Mouse (Mus musculus) MN1 (cell line): ENCODE data around the gene Mkln1.
A peak's percentile ranks its signal among the peaks of the same experiment; 100 is the strongest.

Experiments
- DNase-seq: peaks from one replicate; pipeline ENCODE4 v3.0.0-alpha.2; 2016; ENCODE audit warnings: low spot score

Gene Mkln1

GRCm38 (mm10) chr6:31399206-31399549 lies 643 bp downstream of the Mkln1 start:
- DNase-seq = no peak

GRCm38 (mm10) chr6:31399566-31399965 lies 1.0 kb downstream of the Mkln1 start:
- peak; percentile 48 for DNase-seq

DNA sequence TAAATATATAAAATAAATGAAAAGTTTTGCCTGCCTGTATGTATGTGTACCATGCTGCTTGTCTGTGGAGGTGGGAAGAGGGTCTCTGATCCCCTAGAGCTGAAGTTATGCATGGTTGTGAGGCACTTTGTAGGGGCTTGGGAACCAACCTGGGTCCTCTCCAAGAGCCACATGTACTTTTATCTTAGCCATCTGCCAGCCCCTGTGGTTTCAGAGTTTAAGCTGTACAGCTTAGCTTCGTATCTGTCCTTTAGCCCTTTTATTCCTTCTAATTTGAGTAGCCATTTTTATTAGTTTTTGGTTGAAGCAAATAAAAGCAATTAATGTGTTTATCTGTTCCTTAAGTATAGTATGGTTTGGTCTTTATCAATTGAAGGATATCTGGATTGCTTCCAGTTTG lies 12.5 kb downstream of the Mkln1 start:
- no peak for DNase-seq

DNA sequence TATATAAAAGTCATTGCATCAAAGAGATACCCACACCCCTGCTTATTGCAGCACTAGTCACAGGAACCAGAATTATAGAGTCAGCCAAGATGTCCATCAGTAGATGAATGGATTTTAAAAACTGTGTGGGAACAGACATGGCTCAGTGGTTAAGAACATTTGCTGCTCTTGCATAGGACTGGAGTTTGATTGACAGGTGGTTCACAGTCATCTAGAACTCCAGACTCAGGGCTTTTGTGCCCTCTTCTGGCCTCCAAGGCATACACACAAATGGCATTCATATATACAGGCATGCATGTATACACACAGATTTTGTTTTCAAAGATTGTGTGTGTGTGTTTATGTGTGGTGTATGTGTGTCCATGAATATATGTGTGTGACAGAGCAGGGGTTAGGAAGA lies 14.0 kb downstream of the Mkln1 start:
- DNase-seq = peak; percentile 43

DNA sequence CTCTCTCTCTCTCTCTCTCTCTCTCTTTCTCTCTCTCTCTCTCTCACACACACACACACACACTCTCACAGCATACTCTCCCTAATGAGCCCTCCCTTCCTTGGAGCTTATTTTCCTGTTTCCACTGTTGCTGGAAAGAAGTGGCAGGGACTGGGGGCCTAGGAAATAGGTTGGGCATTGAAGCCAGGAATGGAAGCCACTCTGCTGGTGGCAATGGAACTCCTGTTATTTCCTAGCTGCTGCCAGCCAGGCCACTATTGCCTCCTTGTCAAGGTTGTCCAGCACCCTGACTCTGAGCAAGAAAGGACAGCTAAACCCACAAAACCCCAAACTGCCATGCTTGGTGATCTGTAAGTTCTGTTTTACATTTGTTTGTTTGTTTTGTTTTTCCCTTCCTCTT lies 15.0 kb downstream of the Mkln1 start:
- DNase-seq = no peak

- no peak for DNase-seq
Observed at GRCm38 (mm10) chr6:31414303-31414702, 15.8 kb downstream of the Mkln1 start.

- DNase-seq = no peak
Observed at GRCm38 (mm10) chr6:31425428-31425827, 26.9 kb downstream of the Mkln1 start.

- no peak for DNase-seq
Observed at GRCm38 (mm10) chr6:31437264-31437663, 38.7 kb downstream of the Mkln1 start.

- no peak for DNase-seq
Observed at GRCm38 (mm10) chr6:31445258-31445657, 46.7 kb downstream of the Mkln1 start.

- DNase-seq = peak; percentile 39
Observed at GRCm38 (mm10) chr6:31453735-31454134, 55.2 kb downstream of the Mkln1 start.

DNA sequence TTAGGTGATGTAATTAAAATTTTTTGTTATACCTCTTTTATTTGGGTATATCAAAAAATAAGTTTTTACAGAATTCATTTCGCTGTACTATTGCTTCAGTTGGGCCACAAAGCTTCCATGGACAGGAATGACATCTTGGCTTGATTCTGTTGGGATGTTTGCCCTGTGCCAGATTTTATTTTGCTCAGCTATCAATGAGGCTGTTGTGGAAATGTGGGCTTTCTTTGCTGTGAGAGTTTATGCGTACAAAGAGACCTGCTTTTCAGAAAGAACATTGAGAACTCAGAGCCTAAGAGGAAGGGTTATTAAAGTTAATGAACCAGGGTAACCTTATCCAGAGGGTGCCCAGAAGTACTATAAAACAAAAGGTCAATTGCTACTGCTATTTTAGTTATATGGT lies 56.8 kb downstream of the Mkln1 start:
- DNase-seq = no peak

DNA sequence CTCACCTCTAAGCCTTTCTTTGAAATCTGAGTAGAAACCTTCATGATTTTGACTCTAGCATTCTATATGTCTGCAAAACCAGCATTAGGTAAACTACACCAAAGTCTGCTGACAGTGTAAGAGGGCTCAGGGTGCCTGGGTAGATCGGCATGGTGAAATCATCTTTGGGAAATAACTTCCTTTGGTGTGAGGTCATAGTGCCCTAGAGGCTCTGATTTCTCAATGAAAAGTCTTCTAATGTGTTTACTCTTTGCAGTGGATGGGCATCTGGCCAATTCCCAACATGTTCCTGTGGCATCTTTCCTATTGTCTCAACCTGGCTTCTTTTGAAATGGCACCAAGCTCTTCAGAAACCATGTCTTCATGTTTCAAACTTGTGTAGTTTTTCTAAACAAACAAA lies 58.5 kb downstream of the Mkln1 start:
- no peak for DNase-seq

- no peak for DNase-seq
Observed at GRCm38 (mm10) chr6:31469431-31469830, 70.9 kb downstream of the Mkln1 start.

- no peak for DNase-seq
Observed at GRCm38 (mm10) chr6:31478221-31478620, 79.7 kb downstream of the Mkln1 start.

DNA sequence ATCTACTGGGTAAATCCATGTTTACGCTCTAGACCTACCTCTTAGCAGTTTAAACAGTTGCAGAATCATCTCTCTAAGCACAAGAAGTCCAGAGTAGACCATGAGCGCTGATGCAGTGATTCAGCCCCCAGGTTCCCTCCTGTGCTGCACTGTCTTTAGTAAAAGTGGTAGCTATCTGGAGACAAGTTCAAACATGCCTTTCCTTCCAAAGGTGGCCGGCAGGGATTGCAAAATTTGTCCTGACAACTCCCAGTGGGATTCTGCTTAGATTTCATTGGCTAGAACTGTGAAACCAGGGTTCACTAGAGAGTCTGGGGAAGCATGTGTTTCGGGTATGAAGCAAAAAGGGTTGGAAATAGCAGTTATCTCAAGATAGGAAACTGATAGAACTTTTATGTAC lies 81.5 kb downstream of the Mkln1 start:
- DNase-seq = no peak

GRCm38 (mm10) chr6:31486601-31487000 lies 88.1 kb downstream of the Mkln1 start:
- no peak for DNase-seq

DNA sequence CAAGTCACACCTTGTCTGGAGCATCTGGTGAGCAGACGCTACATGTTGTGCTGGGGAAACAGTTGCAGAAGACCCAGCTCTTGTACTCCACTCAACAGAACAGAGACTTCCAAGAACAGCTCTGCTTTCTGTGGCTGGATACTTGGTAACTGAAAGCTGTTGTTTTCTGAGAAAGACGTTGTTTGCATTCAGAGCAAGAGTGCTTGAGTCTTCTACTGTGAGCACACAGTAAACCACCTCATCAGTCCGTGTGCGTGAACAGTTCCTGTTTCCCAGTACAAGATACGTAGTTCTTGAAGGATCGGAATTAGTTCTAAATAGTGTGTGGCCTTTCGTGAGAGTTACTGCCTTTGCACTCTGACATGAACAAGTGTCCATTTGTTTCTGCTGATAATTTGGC lies 91.4 kb downstream of the Mkln1 start:
- no peak for DNase-seq

DNA sequence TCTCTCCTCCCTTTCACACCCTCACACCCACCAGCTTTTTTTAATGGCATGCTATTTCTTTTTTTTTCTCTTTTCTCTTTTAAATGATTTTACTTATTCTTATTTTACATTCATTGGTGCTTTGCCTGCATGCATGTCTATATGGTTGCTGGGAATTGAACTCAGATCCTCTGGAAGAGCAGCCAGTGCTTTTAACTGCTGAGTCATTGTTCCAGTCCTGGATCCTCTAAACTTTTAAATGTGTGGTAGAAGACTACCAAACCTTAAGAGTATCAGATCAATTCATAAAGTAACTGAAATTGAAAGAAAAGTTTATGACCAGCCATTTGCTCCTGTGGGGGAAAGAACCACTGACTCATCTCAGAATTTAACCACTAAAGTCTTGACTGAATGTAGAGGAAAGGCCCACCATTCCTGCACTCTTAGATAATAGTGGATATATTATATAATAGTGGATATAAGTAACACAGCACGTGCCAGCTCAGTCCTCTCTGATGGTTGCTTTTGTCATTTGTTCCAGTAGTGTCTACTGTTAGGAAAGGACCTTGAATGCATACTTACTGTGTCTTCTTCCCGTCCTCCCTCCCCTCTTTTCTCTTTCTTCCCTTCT lies 96.7 kb downstream of the Mkln1 start:
- no peak for DNase-seq

DNA sequence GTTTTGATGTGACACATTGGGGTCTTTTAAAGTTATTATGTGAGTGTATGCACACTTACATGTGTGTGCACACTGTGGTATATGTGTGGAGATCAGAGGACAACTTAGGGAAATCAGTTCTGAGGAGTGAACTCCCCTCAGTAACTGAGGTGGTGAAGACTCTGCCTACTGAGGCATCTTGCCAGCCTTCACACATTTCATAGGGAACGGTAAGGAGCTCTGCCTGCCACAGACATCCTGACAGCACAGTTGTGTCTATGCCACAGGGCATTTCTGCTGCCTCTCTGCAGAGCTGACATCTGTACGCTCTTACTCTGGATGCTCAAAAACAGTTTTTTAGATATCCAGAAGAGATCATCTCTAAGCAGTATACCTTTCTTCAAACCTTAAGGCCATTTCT lies 97.7 kb downstream of the Mkln1 start:
- no peak for DNase-seq

GRCm38 (mm10) chr6:31499836-31500235 lies 101.3 kb downstream of the Mkln1 start:
- no peak for DNase-seq

DNA sequence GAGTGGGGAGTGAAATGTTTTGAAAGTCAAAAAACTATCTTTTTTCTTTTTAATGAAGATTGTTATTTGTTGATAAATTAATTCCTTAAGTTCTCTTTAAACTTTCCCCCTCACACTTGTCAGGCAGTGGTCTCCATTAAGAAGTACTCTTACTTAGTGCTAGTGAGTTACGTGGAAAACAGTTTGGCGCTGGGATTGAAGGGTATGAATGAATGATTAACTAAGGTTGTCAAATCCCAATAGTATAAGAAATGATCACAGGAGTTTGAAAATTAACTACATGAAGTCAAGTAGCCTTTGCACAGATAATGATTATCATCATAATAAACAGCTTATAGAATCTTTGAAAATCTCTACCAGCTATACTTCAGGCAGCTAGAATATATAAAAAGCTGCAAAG lies 101.7 kb downstream of the Mkln1 start:
- no peak for DNase-seq

DNA sequence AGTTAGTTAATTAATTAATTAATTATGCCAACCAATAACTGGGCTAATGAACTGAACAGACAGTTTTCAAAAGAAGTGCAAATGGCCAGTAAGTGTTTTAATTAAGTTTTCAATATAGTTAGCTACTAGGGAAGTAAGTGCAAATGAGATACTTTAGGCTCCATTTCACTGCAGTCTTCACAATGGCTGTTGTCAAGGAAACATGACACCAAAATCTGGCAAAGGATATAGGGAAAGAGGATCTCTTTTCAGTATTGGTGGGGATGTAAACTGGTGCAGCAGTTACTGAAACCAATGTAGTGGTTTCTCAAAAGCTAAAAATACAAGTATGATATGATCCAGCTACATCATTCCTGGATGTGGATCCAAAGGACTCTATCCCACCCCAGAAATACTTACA lies 102.2 kb downstream of the Mkln1 start:
- DNase-seq = no peak

- DNase-seq = no peak
Observed at GRCm38 (mm10) chr6:31502614-31503013, 104.1 kb downstream of the Mkln1 start.

GRCm38 (mm10) chr6:31513726-31514125 lies 115.2 kb downstream of the Mkln1 start:
- DNase-seq = no peak
